Mouse (Mus musculus): Measurements from ENCODE around the gene Rhod.
A peak's percentile ranks its signal among the peaks of the same experiment; 100 is the strongest.
"Not testable (repeated sequence)": the region's sequence is repeated elsewhere in the genome, so short reads cannot be mapped to it uniquely, and the experiment has no call there.

Rhod gene

GRCm38 (mm10) chr19:4439161-4439801 is at the start of gene Rhod:
Gene Rhod (minus strand): TSS chr19:4439432.
- peak; percentile 25 for DNase-seq (ENCODE audit: low read depth)

- no peak for DNase-seq (ENCODE audit: low read depth)
Measured at GRCm38 (mm10) chr19:4487877-4488276, 48.6 kb upstream of the Rhod start.

GRCm38 (mm10) chr19:4485006-4485405 is 45.8 kb upstream of the Rhod start:
- DNase-seq (ENCODE audit: low read depth) = no peak

- no peak for DNase-seq (ENCODE audit: low read depth)
Measured at GRCm38 (mm10) chr19:4482111-4482859, 43.1 kb upstream of the Rhod start.

- no peak for DNase-seq (ENCODE audit: low read depth)
Measured at GRCm38 (mm10) chr19:4481326-4481725, 42.1 kb upstream of the Rhod start.

- DNase-seq (ENCODE audit: low read depth) = no peak
Measured at GRCm38 (mm10) chr19:4480041-4480440, 40.8 kb upstream of the Rhod start.

- DNase-seq (ENCODE audit: low read depth) = peak; percentile 48
Measured at GRCm38 (mm10) chr19:4478190-4478516, 38.9 kb upstream of the Rhod start.

- no peak for DNase-seq (ENCODE audit: low read depth)
Measured at GRCm38 (mm10) chr19:4477345-4478189, 38.3 kb upstream of the Rhod start, which contains the start of gene Syt12. Gene Syt12 (minus strand): TSS chr19:4477447.

GRCm38 (mm10) chr19:4476601-4477257 is 37.5 kb upstream of the Rhod start:
- peak; percentile 26 for DNase-seq (ENCODE audit: low read depth)

- peak; percentile 47 for DNase-seq (ENCODE audit: low read depth)
Measured at GRCm38 (mm10) chr19:4475224-4475925, 36.1 kb upstream of the Rhod start.

- DNase-seq (ENCODE audit: low read depth) = no peak
Measured at GRCm38 (mm10) chr19:4474739-4475138, 35.5 kb upstream of the Rhod start.

GRCm38 (mm10) chr19:4473549-4473948 is 34.3 kb upstream of the Rhod start:
- no peak for DNase-seq (ENCODE audit: low read depth)

GRCm38 (mm10) chr19:4468363-4468762 is 29.1 kb upstream of the Rhod start:
- DNase-seq (ENCODE audit: low read depth) = peak; percentile 25

- DNase-seq (ENCODE audit: low read depth) = no peak
Measured at GRCm38 (mm10) chr19:4464666-4465065, 25.4 kb upstream of the Rhod start.

- DNase-seq (ENCODE audit: low read depth) = no peak
Measured at GRCm38 (mm10) chr19:4461981-4462380, 22.7 kb upstream of the Rhod start.

- DNase-seq (ENCODE audit: low read depth) = peak; percentile 68
Measured at GRCm38 (mm10) chr19:4456227-4456626, 17.0 kb upstream of the Rhod start.

GRCm38 (mm10) chr19:4455071-4455800 is 16.0 kb upstream of the Rhod start:
- no peak for DNase-seq (ENCODE audit: low read depth)

GRCm38 (mm10) chr19:4454040-4454439 is 14.8 kb upstream of the Rhod start:
- DNase-seq (ENCODE audit: low read depth) = not testable (repeated sequence)

GRCm38 (mm10) chr19:4452525-4452924 is 13.3 kb upstream of the Rhod start:
- no peak for DNase-seq (ENCODE audit: low read depth)

- DNase-seq (ENCODE audit: low read depth) = no peak
Measured at GRCm38 (mm10) chr19:4451965-4452364, 12.7 kb upstream of the Rhod start.

- DNase-seq (ENCODE audit: low read depth) = no peak
Measured at GRCm38 (mm10) chr19:4451098-4451497, 11.9 kb upstream of the Rhod start.
